ENCODE assay signal across 20 mouse cellular contexts in genomic region chr10:92649096-92649495, GRCm38 (mm10).
A peak's percentile ranks its signal among the peaks of the same experiment; 100 is the strongest.
DNase-seq lines count a peak whose midpoint lies in the region; ATAC-seq and TF ChIP-seq lines count a peak whose summit lies in the region.
"Had no signal": no experiment of that assay in that cellular context is flagged by ENCODE, and none has a peak within 500 bp of the region (broad histone marks: within the 10 kb centered on the region; RNA-seq: fewer than 3 reads in every experiment).

No protein-coding gene starts in this region.

- no peak overlapping the region for H3K4me2 ChIP-seq in hindbrain, embryonic 13.5 days
- no peak overlapping the region for H3K4me2 ChIP-seq in kidney, postnatal 0 days (ENCODE audit: low read length)
- H3K4me2 ChIP-seq: embryonic facial prominence, embryonic 13.5 days; forebrain, embryonic 12.5 days; hindbrain, embryonic 14.5 days had no signal

- H3K36me3 ChIP-seq in hindbrain, embryonic 10.5 days, result no peaks in the 10 kb centered on the region
- H3K36me3 ChIP-seq in hindbrain, embryonic 13.5 days, result no peaks in the 10 kb centered on the region
- no peaks in the 10 kb centered on the region for H3K36me3 ChIP-seq in kidney, postnatal 0 days (ENCODE audit: insufficient read depth, low read length)
- H3K36me3 ChIP-seq: embryonic facial prominence, embryonic 13.5 days; forebrain, embryonic 12.5 days; heart, embryonic 10.5 days had no signal

- no peak overlapping the region for H3K9ac ChIP-seq in hindbrain, embryonic 13.5 days
- no peak overlapping the region for H3K9ac ChIP-seq in kidney, postnatal 0 days (ENCODE audit: low read depth, low read length)
- H3K9ac ChIP-seq: embryonic facial prominence, embryonic 13.5 days; forebrain, embryonic 12.5 days; hindbrain, embryonic 14.5 days had no signal

- H3K27me3 ChIP-seq in hindbrain, embryonic 10.5 days (ENCODE audit: insufficient read depth, poor library complexity, severe bottlenecking), result no peaks in the 10 kb centered on the region
- H3K27me3 ChIP-seq in hindbrain, embryonic 13.5 days, result no peaks in the 10 kb centered on the region
- no peaks in the 10 kb centered on the region for H3K27me3 ChIP-seq in kidney, postnatal 0 days (ENCODE audit: insufficient read depth, low read length)
- H3K27me3 ChIP-seq: embryonic facial prominence, embryonic 13.5 days had no signal

- peaks cover 17% of the 10 kb centered on the region for H3K4me1 ChIP-seq in hindbrain, embryonic 10.5 days (replicated peaks)
- H3K4me1 ChIP-seq in hindbrain, embryonic 13.5 days (replicated peaks), result peaks cover 10% of the 10 kb centered on the region
- H3K4me1 ChIP-seq in kidney, postnatal 0 days (replicated peaks; ENCODE audit: insufficient read depth, low read length), result no peaks in the 10 kb centered on the region
- H3K4me1 ChIP-seq: heart, embryonic 10.5 days had no signal

- WGBS in hindbrain, embryonic 10.5 days, result 40% methylated on average over 8 of the region's 8 CpGs
- 48% methylated on average over 8 of the region's 8 CpGs for WGBS in hindbrain, embryonic 13.5 days
- 37% methylated on average over 8 of the region's 8 CpGs for WGBS in kidney, postnatal 0 days

- H3K4me3 ChIP-seq in hindbrain, embryonic 10.5 days, result no peak overlapping the region
- H3K4me3 ChIP-seq in hindbrain, embryonic 13.5 days, result no peak overlapping the region
- H3K4me3 ChIP-seq in kidney, postnatal 0 days (replicated peaks; ENCODE audit: low read depth, low read length), result no peak overlapping the region
- H3K4me3 ChIP-seq: embryonic facial prominence, embryonic 13.5 days; forebrain, embryonic 12.5 days; heart, embryonic 10.5 days had no signal

- H3K9me3 ChIP-seq in hindbrain, embryonic 10.5 days, result no peaks in the 10 kb centered on the region
- no peaks in the 10 kb centered on the region for H3K9me3 ChIP-seq in hindbrain, embryonic 13.5 days
- H3K9me3 ChIP-seq in kidney, postnatal 0 days (replicated peaks; ENCODE audit: low read length), result no peaks in the 10 kb centered on the region
- H3K9me3 ChIP-seq: embryonic facial prominence, embryonic 13.5 days; forebrain, embryonic 12.5 days; heart, embryonic 10.5 days had no signal

- no peak for TF ChIP-seq CTCF in kidney, postnatal 0 days (IDR thresholded peaks at IDR 0.05; ENCODE audit: low read depth)

- H3K27ac ChIP-seq in hindbrain, embryonic 10.5 days, result peak overlapping the region; percentile 53
- no peak overlapping the region for H3K27ac ChIP-seq in hindbrain, embryonic 13.5 days
- no peak overlapping the region for H3K27ac ChIP-seq in kidney, postnatal 0 days
- H3K27ac ChIP-seq: embryonic facial prominence, embryonic 13.5 days; forebrain, embryonic 12.5 days; heart, embryonic 10.5 days; hindbrain, embryonic 14.5 days had no signal

- DNase-seq in hindbrain, embryonic 10.5 days (ENCODE audit: low spot score), result no peak
- DNase-seq in kidney, postnatal 0 days (ENCODE audit: low spot score), result peak; percentile 5
- no peak for DNase-seq in kidney, postnatal 36 days
- peak; percentile 7 for DNase-seq in embryo, embryonic 11 days
- peak; percentile 19 for DNase-seq in mesoderm, embryonic 11.5 days (ENCODE audit: low read depth, low spot score)
- no peak for DNase-seq in adrenal gland, adult 18-20 months (ENCODE audit: low spot score in 2 of 2)
- DNase-seq: adrenal gland, postnatal 14 days; cerebellum, adult 11-12 months; cerebellum, adult 9-10 months; cerebellum, postnatal 25 days; gastrocnemius, postnatal 10 days; heart, adult 18-20 months; heart, postnatal 10 days; heart, postnatal 4 days had no signal

- no peak for ATAC-seq in hindbrain, embryonic 13.5 days (ENCODE audit: low FRiP score)
- ATAC-seq in kidney, postnatal 0 days (replicated peaks; ENCODE audit: low FRiP score, low read depth), result no peak
- ATAC-seq: forebrain, embryonic 16.5 days had no signal

Comparison
In these comparisons a context has a peak if more than half of its experiments do, and no peak if none do; other contexts are left out.
1. DNase-seq: peak in kidney, postnatal 0 days (single experiment), embryo, embryonic 11 days (single experiment) and mesoderm, embryonic 11.5 days (single experiment); none in hindbrain, embryonic 10.5 days (single experiment), kidney, postnatal 36 days (0 of 2) and adrenal gland, adult 18-20 months (0 of 2).